Mouse (Mus musculus): ENCODE measurements around the gene Ccdc189. TPM values are rescaled to one million over a fixed set of nuclear protein-coding genes. Genes with fewer than 3 reads are reported as not detected.

The Ccdc189 gene
- polyA plus RNA-seq, 1 experiment from 2014 or later = 16.1 TPM

DNA sequence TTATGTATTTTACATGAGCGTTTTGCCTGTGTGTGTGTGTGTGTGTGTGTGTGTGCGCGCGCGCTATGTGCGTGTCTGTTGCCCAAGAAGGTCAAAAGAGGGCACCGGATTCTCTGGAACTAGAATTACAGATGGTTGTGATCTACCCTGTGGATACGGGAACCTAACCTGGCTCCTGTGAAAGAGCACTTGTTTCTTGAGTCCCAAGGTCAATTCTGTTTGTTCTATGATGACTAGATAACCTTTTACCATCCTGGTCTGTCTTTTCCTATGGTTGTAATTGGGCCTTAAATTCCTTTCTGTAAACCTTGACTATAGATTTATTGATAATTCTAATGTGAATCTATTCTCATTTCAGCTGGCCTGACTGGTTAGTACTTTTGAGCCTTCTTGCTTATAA, 36.8 kb downstream of the Ccdc189 start:
- WGBS = 97% methylated on average over 8 of the region's 8 CpGs
- Histone ChIP-seq H3K27me3 (no peaks in the 10 kb centered on the region), H3K4me3 (no peak overlapping the region), H3K27ac (replicated peaks) (no peak overlapping the region), H3K9ac (replicated peaks) (no peak overlapping the region), H3K4me1 (no peaks in the 10 kb centered on the region), H3K4me2 (replicated peaks) (no peak overlapping the region), H3K36me3 (peaks cover 75% of the 10 kb centered on the region), H3K9me3 (no peaks in the 10 kb centered on the region)
- no peak for ATAC-seq (ENCODE audit: low FRiP score, low read depth)

- Histone ChIP-seq H3K9ac (replicated peaks) (no peak overlapping the region), H3K27me3 (no peaks in the 10 kb centered on the region), H3K4me2 (replicated peaks) (no peak overlapping the region), H3K9me3 (no peaks in the 10 kb centered on the region), H3K4me3 (no peak overlapping the region), H3K36me3 (peaks cover 69% of the 10 kb centered on the region), H3K4me1 (no peaks in the 10 kb centered on the region), H3K27ac (replicated peaks) (no peak overlapping the region)
- 91% methylated on average over 15 of the region's 15 CpGs for WGBS
- no peak for ATAC-seq (ENCODE audit: low FRiP score, low read depth)
Observed at GRCm38 (mm10) chr7:127549116-127549835, 39.1 kb downstream of the Ccdc189 start.

DNA sequence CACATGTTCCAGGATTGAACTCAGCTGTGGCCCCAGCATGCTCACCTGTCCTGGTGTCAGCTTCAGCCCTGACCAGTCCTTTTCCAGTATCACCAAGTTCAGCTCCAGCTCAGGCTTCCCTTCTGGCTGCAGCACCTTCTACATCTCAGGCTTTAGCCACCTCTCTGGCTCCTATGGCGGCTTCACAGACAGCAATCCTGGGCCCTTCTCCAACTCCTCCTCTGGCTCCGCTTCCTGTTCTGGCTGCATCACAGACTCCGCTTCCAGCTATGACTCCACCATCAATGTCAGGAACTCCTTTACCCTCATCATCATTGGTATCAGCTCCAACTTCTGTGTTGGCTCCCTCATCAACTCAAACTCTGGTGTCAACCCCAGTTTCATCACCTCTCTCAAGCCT, 46.7 kb downstream of the Ccdc189 start:
- no peaks in the 10 kb centered on the region for H3K4me1 ChIP-seq
- no peak overlapping the region for H3K9ac ChIP-seq (replicated peaks)
- no peak overlapping the region for H3K27ac ChIP-seq (replicated peaks)
- H3K27me3 ChIP-seq = no peaks in the 10 kb centered on the region
- ATAC-seq (ENCODE audit: low FRiP score, low read depth) = no peak
- 97% methylated on average over 3 of the region's 3 CpGs for WGBS
- H3K9me3 ChIP-seq = no peaks in the 10 kb centered on the region
- H3K36me3 ChIP-seq = peaks cover 89% of the 10 kb centered on the region
- no peak overlapping the region for H3K4me2 ChIP-seq (replicated peaks)
- no peak overlapping the region for H3K4me3 ChIP-seq

Other genes starting within 250 kb of the Ccdc189 start
- gene Zfp768, start 243.0 kb downstream of the Ccdc189 start, polyA plus RNA-seq (2016; fragmentation: Nextera tagmentation; extraction: Ambion mirVana) = 20.5 and 22.3 TPM in 2 replicates
- gene Zfp747, start 212.5 kb downstream of the Ccdc189 start, polyA plus RNA-seq (2016; fragmentation: Nextera tagmentation; extraction: Ambion mirVana) = 9.0 and 10.2 TPM in 2 replicates
- 5.8 and 7.2 TPM in 2 replicates for gene 9130019O22Rik, start 201.4 kb downstream of the Ccdc189 start, polyA plus RNA-seq (2016; fragmentation: Nextera tagmentation; extraction: Ambion mirVana)
- gene E430018J23Rik, start 195.0 kb downstream of the Ccdc189 start, polyA plus RNA-seq (2016; fragmentation: Nextera tagmentation; extraction: Ambion mirVana) = 6.9 and 7.1 TPM in 2 replicates
- 6.7 and 6.8 TPM in 2 replicates for gene Zfp764, start 181.8 kb downstream of the Ccdc189 start, polyA plus RNA-seq (2016; fragmentation: Nextera tagmentation; extraction: Ambion mirVana)
- 31.9 and 34.0 TPM in 2 replicates for gene Zfp688, start 166.5 kb downstream of the Ccdc189 start, polyA plus RNA-seq (2016; fragmentation: Nextera tagmentation; extraction: Ambion mirVana)
- gene Zfp689, start 139.4 kb downstream of the Ccdc189 start, polyA plus RNA-seq (2016; fragmentation: Nextera tagmentation; extraction: Ambion mirVana) = 18.2 and 19.3 TPM in 2 replicates
- gene Prr14, start 129.0 kb downstream of the Ccdc189 start, polyA plus RNA-seq (2016; fragmentation: Nextera tagmentation; extraction: Ambion mirVana) = 63.1 and 69.2 TPM in 2 replicates
- gene Fbrs, start 109.4 kb downstream of the Ccdc189 start, polyA plus RNA-seq (2016; fragmentation: Nextera tagmentation; extraction: Ambion mirVana) = 13.9 and 14.2 TPM in 2 replicates
- gene Srcap, start 76.6 kb downstream of the Ccdc189 start, polyA plus RNA-seq (2016; fragmentation: Nextera tagmentation; extraction: Ambion mirVana) = 94.6 and 98.3 TPM in 2 replicates
- gene Gm42715, start 69.0 kb downstream of the Ccdc189 start, polyA plus RNA-seq (2016; fragmentation: Nextera tagmentation; extraction: Ambion mirVana) = 19.4 and 20.1 TPM in 2 replicates
- 3.5 and 6.3 TPM in 2 replicates for gene Tmem265, start 27.2 kb downstream of the Ccdc189 start, polyA plus RNA-seq (2016; fragmentation: Nextera tagmentation; extraction: Ambion mirVana)
- gene Phkg2, start 15.3 kb downstream of the Ccdc189 start, polyA plus RNA-seq (2016; fragmentation: Nextera tagmentation; extraction: Ambion mirVana) = 53.6 and 54.1 TPM in 2 replicates
- 68.6 and 71.1 TPM in 2 replicates for gene Rnf40, start 172 bp upstream of the Ccdc189 start, polyA plus RNA-seq (2016; fragmentation: Nextera tagmentation; extraction: Ambion mirVana)
- gene Zfp629, start 27.2 kb upstream of the Ccdc189 start, polyA plus RNA-seq (2016; fragmentation: Nextera tagmentation; extraction: Ambion mirVana) = 39.9 and 42.8 TPM in 2 replicates
- gene Bcl7c, start 120.3 kb upstream of the Ccdc189 start, polyA plus RNA-seq (2016; fragmentation: Nextera tagmentation; extraction: Ambion mirVana) = 79.0 and 79.2 TPM in 2 replicates
- 5.5 and 5.8 TPM in 2 replicates for gene Ctf1, start 124.1 kb upstream of the Ccdc189 start, polyA plus RNA-seq (2016; fragmentation: Nextera tagmentation; extraction: Ambion mirVana)
- 0.13 and 0.21 TPM in 2 replicates for gene Ctf2, start 143.6 kb upstream of the Ccdc189 start, polyA plus RNA-seq (2016; fragmentation: Nextera tagmentation; extraction: Ambion mirVana)
- 10.7 and 11.1 TPM in 2 replicates for gene Fbxl19, start 155.9 kb upstream of the Ccdc189 start, polyA plus RNA-seq (2016; fragmentation: Nextera tagmentation; extraction: Ambion mirVana)
- gene Orai3, start 181.2 kb upstream of the Ccdc189 start, polyA plus RNA-seq (2016; fragmentation: Nextera tagmentation; extraction: Ambion mirVana) = 6.2 and 8.1 TPM in 2 replicates
- gene Setd1a, start 188.1 kb upstream of the Ccdc189 start, polyA plus RNA-seq (2016; fragmentation: Nextera tagmentation; extraction: Ambion mirVana) = 22.9 and 23.7 TPM in 2 replicates
- not detected in 2 replicates for gene Gm49388, start 197.0 kb upstream of the Ccdc189 start, polyA plus RNA-seq (2016; fragmentation: Nextera tagmentation; extraction: Ambion mirVana)
- 8.1 and 8.3 TPM in 2 replicates for gene Hsd3b7, start 212.0 kb upstream of the Ccdc189 start, polyA plus RNA-seq (2016; fragmentation: Nextera tagmentation; extraction: Ambion mirVana)
- 20.1 and 21.5 TPM in 2 replicates for gene Stx4a, start 235.7 kb upstream of the Ccdc189 start, polyA plus RNA-seq (2016; fragmentation: Nextera tagmentation; extraction: Ambion mirVana)
- 16.3 and 19.9 TPM in 2 replicates for gene Stx1b, start 236.0 kb upstream of the Ccdc189 start, polyA plus RNA-seq (2016; fragmentation: Nextera tagmentation; extraction: Ambion mirVana)